Mouse (Mus musculus) mouse embryonic stem cell (cell line): ENCODE measurements around the gene Polr3b.

Experiments used
- in situ Hi-C, 2 experiments: fragments of 300-500 bp; cut with MboI; formaldehyde crosslinking; loops; 1 replicate in 1 of 2; 3 replicates in 1 of 2; pipeline ENCODE4 v1.14.3; 2019 to 2020; ENCODE audit warnings: low sequenced_read_pairs in 2 of 2, low pct_unique_long_range_greater_than_20kb in 1 of 2, mixed read lengths in 1 of 2; ENCODE audit not compliant: unreplicated experiment in 1 of 2

The Polr3b gene

GRCm38 (mm10) chr10:84656618-84657017, 34.5 kb downstream of the Polr3b start:
- in situ Hi-C loops = no loop called here

- in situ Hi-C loops = no loop called here
Observed at GRCm38 (mm10) chr10:84657437-84658087, 35.5 kb downstream of the Polr3b start.

GRCm38 (mm10) chr10:84658088-84658848, 36.2 kb downstream of the Polr3b start:
- in situ Hi-C loops = no loop called here

- in situ Hi-C loops = no loop called here
Observed at GRCm38 (mm10) chr10:84659281-84659680, 37.2 kb downstream of the Polr3b start.

GRCm38 (mm10) chr10:84662138-84662537, 40.0 kb downstream of the Polr3b start:
- in situ Hi-C loops = no loop called here

GRCm38 (mm10) chr10:84665713-84666260, 43.7 kb downstream of the Polr3b start:
- in situ Hi-C loops = no loop called here

- in situ Hi-C loops = no loop called here
Observed at GRCm38 (mm10) chr10:84675653-84676052, 53.6 kb downstream of the Polr3b start.

GRCm38 (mm10) chr10:84676511-84676910, 54.4 kb downstream of the Polr3b start:
- in situ Hi-C loops = no loop called here

GRCm38 (mm10) chr10:84677871-84678270, 55.8 kb downstream of the Polr3b start:
- in situ Hi-C loops = no loop called here

- in situ Hi-C loops = no loop called here
Observed at GRCm38 (mm10) chr10:84678441-84678840, 56.3 kb downstream of the Polr3b start.

- in situ Hi-C loops = no loop called here
Observed at GRCm38 (mm10) chr10:84685444-84686121, 63.5 kb downstream of the Polr3b start.

GRCm38 (mm10) chr10:84686122-84686497, 64.0 kb downstream of the Polr3b start:
- in situ Hi-C loops = no loop called here

- in situ Hi-C loops = no loop called here
Observed at GRCm38 (mm10) chr10:84686705-84687104, 64.6 kb downstream of the Polr3b start.

GRCm38 (mm10) chr10:84687736-84688135, 65.6 kb downstream of the Polr3b start:
- in situ Hi-C loops = no loop called here

- in situ Hi-C loops = no loop called here
Observed at GRCm38 (mm10) chr10:84689846-84690245, 67.8 kb downstream of the Polr3b start.

- in situ Hi-C loops = no loop called here
Observed at GRCm38 (mm10) chr10:84690818-84691217, 68.7 kb downstream of the Polr3b start.

- in situ Hi-C loops = no loop called here
Observed at GRCm38 (mm10) chr10:84691692-84692091, 69.6 kb downstream of the Polr3b start.

GRCm38 (mm10) chr10:84693841-84694638, 71.9 kb downstream of the Polr3b start:
- in situ Hi-C loops = no loop called here
